Mouse (Mus musculus): ENCODE measurements around the gene Lrfn2. TPM values are rescaled to one million over a fixed set of nuclear protein-coding genes. Genes with fewer than 3 reads are reported as not detected.

Gene Lrfn2
- polyA plus RNA-seq, 1 experiment: not detected

DNA sequence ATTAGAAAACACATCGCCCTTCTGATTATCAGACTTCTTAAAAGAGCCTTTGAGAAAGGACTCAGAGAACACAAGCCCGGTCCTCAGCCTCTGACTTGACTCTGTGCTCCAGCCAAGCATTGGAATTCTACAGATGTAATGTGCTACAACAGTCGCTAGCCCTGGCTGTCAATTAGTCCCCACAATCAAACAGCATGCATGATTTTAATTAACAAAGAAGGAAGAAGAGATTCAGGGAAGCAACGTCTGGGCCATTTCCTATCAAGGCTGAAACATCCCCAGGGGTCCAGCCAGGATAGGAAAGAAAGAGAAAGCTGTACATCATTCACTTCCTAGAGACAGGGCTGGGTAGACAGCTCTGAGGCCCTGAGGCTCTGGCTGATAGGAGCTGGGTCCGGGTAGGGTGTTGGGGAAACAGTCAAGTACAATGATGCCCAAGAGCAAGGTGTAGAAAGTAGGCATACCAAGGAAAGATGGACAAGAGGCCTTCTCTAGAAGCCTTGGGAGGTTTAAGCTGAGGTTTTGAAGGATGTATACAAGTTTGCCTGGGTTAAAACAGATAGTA is 101.6 kb downstream of the Lrfn2 start:
- TF ChIP-seq CTCF (IDR thresholded peaks at IDR 0.05; ENCODE audit: low read depth, low read length): no peak
- TF ChIP-seq EP300 (IDR thresholded peaks at IDR 0.05; ENCODE audit: insufficient read depth, low read depth, low read length): peak; percentile 73; the same call in 1 of the 2 replicates
- TF ChIP-seq POLR2A (IDR thresholded peaks at IDR 0.05; ENCODE audit: insufficient read depth, low read length): no peak
- Histone ChIP-seq H3K27me3 (ENCODE audit: control insufficient read depth, insufficient read depth, low read length, poor library complexity, severe bottlenecking) (no peaks in the 10 kb centered on the region), H3K27ac (ENCODE audit: insufficient read depth, low read length) (peak overlapping the region; percentile 83), H3K9ac (ENCODE audit: low read depth, poor library complexity, severe bottlenecking) (no peak overlapping the region), H3K9me3 (replicated peaks; ENCODE audit: control insufficient read depth, insufficient read depth, low read length, poor library complexity, severe bottlenecking) (no peaks in the 10 kb centered on the region), H3K4me3 (ENCODE audit: low read depth, low read length) (no peak overlapping the region), H3K4me1 (ENCODE audit: control insufficient read depth, insufficient read depth, low read length) (peaks cover 13% of the 10 kb centered on the region), H3K36me3 (ENCODE audit: control insufficient read depth, insufficient read depth, low read length, poor library complexity, severe bottlenecking) (no peaks in the 10 kb centered on the region)

DNA sequence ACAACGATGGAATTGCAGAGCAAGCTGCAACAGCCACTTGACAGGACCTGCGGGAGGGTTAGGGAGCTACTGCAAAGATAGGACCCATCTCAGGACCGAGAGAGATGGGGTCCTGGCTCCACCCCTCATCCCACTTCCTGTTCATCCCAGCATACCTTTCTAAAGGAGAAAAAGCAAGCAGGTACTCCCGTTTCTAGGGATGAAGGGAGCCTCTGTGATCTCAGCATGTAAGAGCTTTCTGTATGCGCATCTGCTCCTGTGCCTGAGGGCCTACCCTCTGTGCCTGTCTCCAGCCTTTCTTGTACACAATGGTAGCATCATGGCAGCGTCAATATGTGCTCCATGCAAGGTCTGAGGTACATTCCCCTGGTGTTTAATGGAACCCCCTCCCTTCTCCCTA is 102.9 kb downstream of the Lrfn2 start:
- Histone ChIP-seq H3K36me3 (ENCODE audit: control insufficient read depth, insufficient read depth, low read length, poor library complexity, severe bottlenecking) (no peaks in the 10 kb centered on the region), H3K4me1 (ENCODE audit: control insufficient read depth, insufficient read depth, low read length) (peaks cover 13% of the 10 kb centered on the region), H3K27ac (ENCODE audit: insufficient read depth, low read length) (no peak overlapping the region), H3K4me3 (ENCODE audit: low read depth, low read length) (no peak overlapping the region), H3K9ac (ENCODE audit: low read depth, poor library complexity, severe bottlenecking) (no peak overlapping the region), H3K27me3 (ENCODE audit: control insufficient read depth, insufficient read depth, low read length, poor library complexity, severe bottlenecking) (no peaks in the 10 kb centered on the region), H3K9me3 (replicated peaks; ENCODE audit: control insufficient read depth, insufficient read depth, low read length, poor library complexity, severe bottlenecking) (no peaks in the 10 kb centered on the region)
- no peak for TF ChIP-seq CTCF (IDR thresholded peaks at IDR 0.05; ENCODE audit: low read depth, low read length)
- TF ChIP-seq POLR2A (IDR thresholded peaks at IDR 0.05; ENCODE audit: insufficient read depth, low read length): no peak
- 0 out of 2 replicates have a peak, but pooled peaks have one; percentile 51 for TF ChIP-seq EP300 (IDR thresholded peaks at IDR 0.05; ENCODE audit: insufficient read depth, low read depth, low read length)

GRCm38 (mm10) chr17:49037163-49037950 is 105.2 kb downstream of the Lrfn2 start:
- Histone ChIP-seq H3K9me3 (replicated peaks; ENCODE audit: control insufficient read depth, insufficient read depth, low read length, poor library complexity, severe bottlenecking) (no peaks in the 10 kb centered on the region), H3K9ac (ENCODE audit: low read depth, poor library complexity, severe bottlenecking) (no peak overlapping the region), H3K36me3 (ENCODE audit: control insufficient read depth, insufficient read depth, low read length, poor library complexity, severe bottlenecking) (no peaks in the 10 kb centered on the region), H3K4me1 (ENCODE audit: control insufficient read depth, insufficient read depth, low read length) (peaks cover 7% of the 10 kb centered on the region), H3K4me3 (ENCODE audit: low read depth, low read length) (no peak overlapping the region), H3K27ac (ENCODE audit: insufficient read depth, low read length) (no peak overlapping the region), H3K27me3 (ENCODE audit: control insufficient read depth, insufficient read depth, low read length, poor library complexity, severe bottlenecking) (no peaks in the 10 kb centered on the region)
- TF ChIP-seq EP300 (IDR thresholded peaks at IDR 0.05; ENCODE audit: insufficient read depth, low read depth, low read length) (no peak), POLR2A (IDR thresholded peaks at IDR 0.05; ENCODE audit: insufficient read depth, low read length) (no peak), CTCF (IDR thresholded peaks at IDR 0.05; ENCODE audit: low read depth, low read length) (no peak)

- Histone ChIP-seq H3K4me3 (ENCODE audit: low read depth, low read length) (no peak overlapping the region), H3K4me1 (ENCODE audit: control insufficient read depth, insufficient read depth, low read length) (no peaks in the 10 kb centered on the region), H3K9me3 (replicated peaks; ENCODE audit: control insufficient read depth, insufficient read depth, low read length, poor library complexity, severe bottlenecking) (no peaks in the 10 kb centered on the region), H3K36me3 (ENCODE audit: control insufficient read depth, insufficient read depth, low read length, poor library complexity, severe bottlenecking) (no peaks in the 10 kb centered on the region), H3K27me3 (ENCODE audit: control insufficient read depth, insufficient read depth, low read length, poor library complexity, severe bottlenecking) (no peaks in the 10 kb centered on the region), H3K9ac (ENCODE audit: low read depth, poor library complexity, severe bottlenecking) (no peak overlapping the region), H3K27ac (ENCODE audit: insufficient read depth, low read length) (no peak overlapping the region)
- TF ChIP-seq EP300 (IDR thresholded peaks at IDR 0.05; ENCODE audit: insufficient read depth, low read depth, low read length) (no peak), POLR2A (IDR thresholded peaks at IDR 0.05; ENCODE audit: insufficient read depth, low read length) (no peak)
Observed at GRCm38 (mm10) chr17:49043806-49044640, 111.8 kb downstream of the Lrfn2 start.

GRCm38 (mm10) chr17:49047921-49048320 is 115.7 kb downstream of the Lrfn2 start:
- H3K9ac ChIP-seq (ENCODE audit: low read depth, poor library complexity, severe bottlenecking): no peak overlapping the region
- TF ChIP-seq CTCF (IDR thresholded peaks at IDR 0.05; ENCODE audit: low read depth, low read length) (no peak), EP300 (IDR thresholded peaks at IDR 0.05; ENCODE audit: insufficient read depth, low read depth, low read length) (no peak), POLR2A (IDR thresholded peaks at IDR 0.05; ENCODE audit: insufficient read depth, low read length) (no peak)
- H3K27ac ChIP-seq (ENCODE audit: insufficient read depth, low read length): no peak overlapping the region
- no peaks in the 10 kb centered on the region for H3K27me3 ChIP-seq (ENCODE audit: control insufficient read depth, insufficient read depth, low read length, poor library complexity, severe bottlenecking)
- H3K9me3 ChIP-seq (replicated peaks; ENCODE audit: control insufficient read depth, insufficient read depth, low read length, poor library complexity, severe bottlenecking): no peaks in the 10 kb centered on the region
- no peak overlapping the region for H3K4me3 ChIP-seq (ENCODE audit: low read depth, low read length)
- no peaks in the 10 kb centered on the region for H3K36me3 ChIP-seq (ENCODE audit: control insufficient read depth, insufficient read depth, low read length, poor library complexity, severe bottlenecking)
- no peaks in the 10 kb centered on the region for H3K4me1 ChIP-seq (ENCODE audit: control insufficient read depth, insufficient read depth, low read length)
